Mouse (Mus musculus) adrenal gland, postnatal 0 days (tissue): Measurements from ENCODE around the gene Olfr988. TPM values are rescaled to one million over a fixed set of nuclear protein-coding genes. Genes with fewer than 3 reads are reported as not detected.

ENCODE experiments used
- polyA plus RNA-seq: library from polyadenylated mRNA; unstranded; fragments of >200 nt; fragmentation: Nextera tagmentation; extraction: Ambion mirVana; gene quantifications from 2 replicates; pipeline ENCODE4 v1.2.1, GENCODE M21; 2015

Gene Olfr988
- not detected in 2 replicates for polyA plus RNA-seq

DNA sequence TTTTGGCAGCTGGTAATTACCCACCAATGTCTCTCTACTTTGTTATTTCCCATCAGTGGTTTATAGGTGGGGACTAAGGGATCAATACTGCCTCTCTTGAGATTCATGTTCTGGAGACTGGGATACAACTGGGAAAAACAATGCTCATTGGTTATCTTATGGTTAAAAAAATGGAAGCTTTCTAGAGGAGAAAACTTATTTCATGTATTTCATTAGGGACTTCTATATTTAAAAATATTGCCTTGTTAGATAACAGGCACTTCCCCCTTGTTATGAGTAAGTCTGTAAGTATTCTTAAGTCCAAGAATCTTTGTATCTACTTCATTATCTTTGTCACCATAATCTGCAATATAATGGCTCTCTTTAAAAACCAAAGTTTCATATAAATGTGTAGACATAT lies at the start of gene Olfr988:
Gene Olfr988, minus strand, starts transcription at position 101 of the 400 bp plus-strand sequence.

DNA sequence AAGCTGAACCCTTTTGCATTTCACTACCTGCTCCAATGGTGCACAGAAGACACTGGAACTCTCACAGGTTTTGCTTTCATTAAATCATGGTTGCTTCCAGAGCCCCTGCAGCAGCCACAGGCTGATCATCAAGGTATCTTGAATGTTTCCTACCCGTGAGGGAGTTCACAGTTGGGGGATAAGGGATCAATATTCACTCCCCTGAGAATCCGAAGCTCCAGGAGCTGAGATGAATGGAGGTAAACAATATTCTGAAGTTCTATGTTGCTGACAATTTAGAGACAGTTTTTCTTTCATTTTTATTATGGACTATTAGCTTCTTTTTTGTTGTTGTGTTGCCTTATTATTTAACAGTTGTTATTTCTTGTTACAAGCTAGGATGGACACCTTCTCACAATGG lies 46.3 kb upstream of the Olfr988 start, which contains the start of gene Olfr992:
Gene Olfr992, minus strand, starts transcription at position 101 of the 400 bp plus-strand sequence.

GRCm38 (mm10) chr2:85339215-85339614 lies 23.8 kb downstream of the Olfr988 start, which contains the start of gene Olfr987:
Olfr987 (minus strand) TSS chr2:85339315.

Other genes starting within 250 kb of the Olfr988 start
- 15.5 and 30.7 TPM in 2 replicates for gene Aplnr, start 227.0 kb downstream of the Olfr988 start, polyA plus RNA-seq
- 1.9 and 2.1 TPM in 2 replicates for gene Lrrc55, start 166.0 kb downstream of the Olfr988 start, polyA plus RNA-seq
- not detected in 2 replicates for gene Olfr987, start 23.9 kb downstream of the Olfr988 start, polyA plus RNA-seq
- not detected in 2 replicates for gene Olfr992, start 46.2 kb upstream of the Olfr988 start, polyA plus RNA-seq
- not detected in 2 replicates for gene Olfr993, start 51.6 kb upstream of the Olfr988 start, polyA plus RNA-seq
- gene Olfr994, start 73.2 kb upstream of the Olfr988 start, polyA plus RNA-seq = not detected in 2 replicates
- gene Olfr995, start 80.4 kb upstream of the Olfr988 start, polyA plus RNA-seq = not detected in 2 replicates
- 0.19 and 0.83 TPM in 2 replicates for gene 4833423E24Rik, start 155.8 kb upstream of the Olfr988 start, polyA plus RNA-seq
- not detected in 2 replicates for gene Olfr996, start 216.0 kb upstream of the Olfr988 start, polyA plus RNA-seq
- 0.22 TPM in 1 of 2 replicates, not detected in the other for gene Olfr998, start 225.7 kb upstream of the Olfr988 start, polyA plus RNA-seq
- gene Olfr1000, start 248.7 kb upstream of the Olfr988 start, polyA plus RNA-seq = not detected in 2 replicates